Mouse (Mus musculus) B cell, adult 2 months (primary cell): ENCODE measurements around the gene Atp2a2.

Source experiments
- DNase-seq, 2 experiments: peaks; one replicate each; pipeline ENCODE4 v3.0.0; 2022

Atp2a2 gene

DNA sequence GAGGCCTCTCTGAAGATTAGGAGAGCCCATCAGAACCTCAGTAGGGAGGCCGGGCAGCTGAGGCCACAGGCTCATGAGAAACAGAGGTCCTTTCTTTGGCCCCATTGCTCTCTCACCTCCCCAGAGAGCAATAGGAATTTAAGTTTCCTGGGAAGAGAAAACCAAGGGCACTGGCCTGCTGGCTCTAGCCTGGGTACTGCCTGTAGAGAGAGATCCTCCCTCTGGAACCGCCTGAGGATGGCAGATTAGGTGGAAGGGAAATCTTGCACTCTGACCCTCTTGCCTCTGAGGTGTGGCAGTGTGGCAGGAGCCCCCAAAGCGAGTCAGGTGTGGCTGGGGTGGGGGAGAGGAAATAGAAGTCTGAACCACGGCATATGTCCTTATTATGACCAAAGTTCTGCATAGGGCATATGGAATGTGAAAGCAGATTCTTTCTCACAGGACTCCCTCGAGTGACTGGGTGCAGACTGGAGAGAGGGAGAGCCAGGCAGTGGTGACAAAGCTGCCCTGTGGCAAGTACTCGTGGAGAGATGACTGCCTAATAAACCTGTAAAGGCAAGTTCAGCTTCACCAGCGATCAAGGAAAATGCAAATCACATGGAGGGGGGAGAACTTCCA, 17.1 kb upstream of the Atp2a2 start:
- DNase-seq: no peak

DNA sequence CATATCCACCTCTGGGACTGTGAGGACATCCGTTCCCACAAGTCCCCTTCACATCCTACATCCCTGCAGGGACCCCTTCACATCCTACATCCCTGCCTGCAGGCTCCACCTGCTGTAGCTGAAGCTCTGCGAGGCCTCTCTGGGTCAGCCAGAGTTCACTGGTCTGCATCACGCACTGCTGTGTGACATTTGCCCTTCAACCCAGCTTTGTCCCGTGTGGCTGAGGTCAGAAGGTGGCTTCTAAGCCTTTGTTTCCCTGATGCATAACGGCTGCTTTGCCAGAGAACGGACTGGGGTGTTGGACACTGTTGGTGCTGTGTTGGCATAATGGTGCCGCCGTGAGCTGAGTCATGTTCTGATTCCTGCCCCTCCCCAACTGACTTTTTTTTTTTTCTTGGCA, 16.2 kb upstream of the Atp2a2 start:
- no peak for DNase-seq

DNA sequence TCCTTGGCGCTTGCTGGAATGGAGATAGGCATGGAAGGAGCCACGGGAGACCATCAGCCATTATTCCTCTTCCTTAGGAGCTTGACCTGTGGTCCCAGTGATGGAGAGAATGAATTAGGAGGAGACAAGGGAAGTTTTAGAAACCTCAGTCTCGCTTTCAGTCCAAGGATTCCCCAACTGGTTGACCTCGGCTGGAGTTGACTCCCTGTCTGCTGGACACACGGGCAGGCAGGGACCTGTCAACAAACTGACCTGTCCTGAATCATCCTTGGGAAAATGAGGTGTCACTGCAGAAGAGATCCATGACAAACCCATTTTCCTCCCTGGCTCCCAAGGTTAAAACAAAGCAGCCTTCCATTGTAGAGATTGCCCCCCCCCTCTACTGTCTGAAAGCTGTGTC, 14.9 kb upstream of the Atp2a2 start:
- DNase-seq: no peak

DNA sequence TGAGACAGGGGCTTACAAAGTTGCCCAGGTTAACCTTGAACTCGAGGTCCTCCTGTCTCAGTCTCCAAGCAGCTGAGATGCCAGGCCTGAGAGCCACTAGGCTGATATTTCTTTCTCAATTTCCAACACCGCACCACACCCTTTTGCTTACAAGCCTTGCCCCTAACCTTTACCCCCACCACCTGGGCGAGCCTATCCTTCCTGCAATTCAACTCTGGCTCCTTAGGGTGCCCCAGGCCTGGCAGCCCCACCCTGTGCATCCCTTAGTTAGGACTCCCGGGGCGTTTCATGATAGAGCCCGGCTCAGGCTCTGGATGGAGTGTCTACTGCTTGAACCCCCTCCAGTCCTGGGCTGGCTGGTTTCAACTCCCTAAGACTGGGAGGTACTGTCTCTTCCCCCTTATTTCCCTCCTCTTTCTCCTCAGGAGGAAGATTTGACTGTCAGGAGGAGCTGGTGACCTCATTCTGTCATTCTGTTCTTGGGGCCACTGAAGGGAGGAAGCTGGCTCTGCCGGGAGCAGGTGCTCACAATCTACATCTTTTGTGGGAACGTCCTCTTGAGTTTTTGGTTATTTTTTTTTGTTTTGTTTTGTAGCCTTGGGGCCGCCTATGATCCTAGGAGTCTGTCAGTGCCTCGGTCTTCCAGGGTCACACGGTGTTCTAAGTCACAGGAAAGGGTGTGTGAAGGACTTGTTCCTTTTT, 14.2 kb upstream of the Atp2a2 start:
- no peak for DNase-seq

DNA sequence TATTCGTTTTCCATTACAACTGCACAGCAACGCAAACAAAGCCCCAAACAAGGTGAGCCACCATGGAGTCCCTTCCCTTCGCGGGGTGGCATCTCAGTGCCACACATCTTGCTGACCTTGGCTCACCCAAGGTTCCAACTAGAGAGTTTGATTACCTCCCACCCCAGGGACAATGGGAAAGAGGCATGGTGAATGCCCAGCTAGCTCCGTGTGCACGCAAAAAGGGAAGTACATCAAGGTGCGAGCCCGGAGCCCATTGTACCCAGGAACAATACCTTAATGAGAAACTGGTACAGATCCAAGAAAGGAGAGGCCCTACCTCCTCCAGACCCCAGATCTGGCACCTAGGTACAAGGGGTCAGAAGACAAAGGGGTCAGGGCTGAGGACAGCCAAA, 12.1 kb upstream of the Atp2a2 start:
- peak; percentile 15 to 25 for DNase-seq

DNA sequence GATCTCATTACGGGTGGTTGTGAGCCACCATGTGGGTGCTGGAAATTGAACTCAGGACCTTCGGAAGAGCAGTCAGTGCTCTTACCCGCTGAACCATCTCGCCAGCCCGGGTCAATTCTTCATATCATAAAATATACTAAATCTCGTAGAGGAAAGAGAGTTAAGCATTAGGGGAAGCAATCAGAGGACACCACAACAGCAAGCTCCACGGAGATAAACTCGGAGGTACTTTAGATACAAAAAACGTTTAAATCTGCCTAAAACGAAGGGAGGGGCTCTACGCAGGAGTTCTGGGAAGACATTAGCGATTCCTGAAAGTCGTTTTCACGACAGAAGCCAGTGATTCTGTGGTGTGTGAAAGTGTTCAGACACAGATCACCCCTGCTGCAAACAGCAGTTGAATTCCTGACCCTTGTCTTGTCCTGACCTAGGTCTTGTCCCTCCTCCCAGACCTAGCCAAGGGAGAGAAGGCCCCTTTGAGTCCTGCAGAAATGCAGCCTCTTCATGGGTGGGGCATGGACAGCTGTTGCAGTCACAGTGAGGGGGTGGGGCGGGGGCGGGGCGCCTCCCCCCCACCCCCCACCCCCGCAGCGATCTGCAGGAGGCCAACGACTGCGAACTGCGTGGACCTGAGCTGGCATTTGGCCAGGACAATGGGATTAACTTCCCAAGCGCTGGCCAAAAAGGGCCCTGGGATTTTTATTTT, 11.5 kb upstream of the Atp2a2 start:
- no peak for DNase-seq

DNA sequence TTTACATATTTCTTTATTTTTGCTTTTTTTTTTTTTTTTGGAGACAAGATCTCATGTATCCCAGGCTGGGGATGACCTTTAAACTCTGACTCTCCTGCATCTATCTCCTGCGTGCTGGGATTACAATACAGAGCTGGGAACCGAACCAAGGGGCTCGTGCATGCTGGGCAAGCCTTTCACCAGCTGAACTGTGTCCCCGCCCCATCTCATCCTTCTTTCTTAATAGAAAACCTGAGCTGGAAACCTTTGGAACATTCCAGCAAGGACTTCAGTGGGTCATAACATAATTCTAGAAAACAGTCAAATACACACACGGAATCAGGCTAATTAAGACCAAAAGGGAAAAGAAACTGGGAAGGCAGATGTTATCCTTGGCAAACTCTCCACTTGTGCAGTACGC, 10.0 kb upstream of the Atp2a2 start:
- DNase-seq: no peak

DNA sequence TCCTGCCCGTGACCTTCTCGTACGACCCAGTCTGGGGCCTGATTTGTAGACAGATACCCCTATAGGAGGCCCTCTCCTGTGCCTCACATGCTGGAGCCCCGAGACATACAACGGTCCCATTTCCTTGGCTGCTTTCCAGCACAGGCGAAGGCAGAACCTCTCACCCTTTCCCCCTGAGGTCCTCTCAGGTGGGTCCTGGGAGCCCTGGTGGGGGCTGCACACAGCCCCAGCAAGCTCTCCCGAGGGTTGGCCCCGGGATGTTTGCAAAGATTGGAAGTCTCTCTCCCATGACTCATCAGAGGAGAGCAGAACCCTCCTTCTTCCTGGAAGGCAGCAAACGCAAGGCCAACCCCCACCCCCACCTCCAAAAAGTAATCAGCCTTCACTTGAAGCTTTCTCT, 9.4 kb upstream of the Atp2a2 start:
- DNase-seq: no peak

DNA sequence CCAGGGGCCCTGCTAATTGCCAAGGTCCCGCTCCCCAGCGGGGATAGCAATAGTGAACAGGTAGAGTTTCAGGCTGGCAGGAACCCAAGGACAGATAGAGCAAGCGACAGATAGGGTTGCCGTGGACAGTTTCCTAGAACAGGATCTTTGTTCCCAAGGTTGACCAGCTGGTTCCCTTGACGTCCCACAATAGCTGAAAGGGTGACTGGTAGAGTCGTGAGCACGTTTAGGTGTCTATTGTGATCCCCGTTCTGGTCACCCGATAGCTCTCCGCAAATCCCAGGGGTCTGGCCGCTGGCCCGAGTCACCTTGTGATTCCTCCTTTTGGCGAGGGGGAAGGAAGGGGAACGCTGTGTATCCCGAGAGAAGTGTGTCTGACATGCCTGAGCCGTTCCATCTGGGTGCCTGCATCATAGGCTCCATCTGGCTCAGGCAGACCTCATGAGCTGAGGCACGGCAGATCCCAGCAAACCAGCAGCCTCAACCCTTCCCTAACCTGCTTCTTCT, 8.7 kb upstream of the Atp2a2 start:
- DNase-seq: no peak

DNA sequence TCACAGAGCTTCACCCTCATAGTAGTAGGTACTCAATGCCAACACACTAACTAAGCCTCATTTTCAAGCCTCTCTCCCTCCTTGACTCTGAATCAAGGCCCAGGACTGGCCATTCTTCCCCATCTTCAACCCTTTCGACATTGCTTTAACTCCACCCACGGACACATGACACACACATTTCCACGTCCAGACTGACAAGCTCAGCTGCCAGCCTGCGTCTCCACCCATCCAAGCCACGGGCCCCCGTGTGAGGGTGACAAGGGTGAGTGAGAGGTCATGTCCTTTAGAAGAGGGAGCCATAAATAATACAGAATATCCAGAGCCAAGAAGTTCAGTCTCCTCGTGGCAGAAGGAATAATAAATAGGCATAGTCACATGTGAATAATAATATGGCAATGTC, 7.6 kb upstream of the Atp2a2 start:
- DNase-seq: no peak

DNA sequence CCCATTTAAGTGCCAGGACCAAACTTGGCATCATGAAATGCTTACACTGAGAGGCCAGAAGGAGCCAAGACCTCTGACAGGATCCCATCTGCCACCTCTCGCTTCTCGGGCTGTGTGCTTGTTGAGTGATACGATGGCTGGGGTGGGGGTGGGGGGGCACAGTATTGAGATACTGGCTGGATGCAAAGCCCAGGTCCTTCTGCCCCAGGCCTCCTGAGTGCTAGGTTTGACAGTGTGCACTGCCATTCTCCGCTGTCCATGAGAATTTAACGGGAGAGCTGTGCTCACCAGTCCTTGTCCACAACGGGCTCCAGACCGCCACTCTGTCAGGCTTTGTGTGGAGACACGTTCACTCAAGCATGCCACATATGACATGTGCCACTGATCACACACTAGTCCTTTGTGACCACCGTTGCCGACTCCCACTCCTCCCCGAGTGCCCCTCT, 6.9 kb upstream of the Atp2a2 start:
- DNase-seq: no peak

DNA sequence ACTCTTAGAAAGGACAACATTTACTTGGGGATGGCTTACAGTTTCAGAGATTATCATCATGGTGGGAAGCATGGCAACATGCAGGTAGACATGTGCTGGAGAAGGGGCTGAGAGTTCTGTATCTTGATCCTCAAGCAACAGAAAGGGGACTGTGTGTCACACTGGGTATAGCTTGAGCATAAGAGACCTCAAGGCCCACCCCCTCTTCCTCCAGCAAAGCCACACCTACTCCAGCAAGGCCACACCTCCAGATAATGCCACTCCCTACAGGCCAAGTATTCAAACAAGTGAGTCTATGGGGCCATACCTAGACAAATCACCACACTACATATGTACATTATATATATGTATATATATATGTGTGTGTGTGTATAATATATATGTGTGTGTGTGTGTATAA, 5.4 kb upstream of the Atp2a2 start:
- DNase-seq: no peak

DNA sequence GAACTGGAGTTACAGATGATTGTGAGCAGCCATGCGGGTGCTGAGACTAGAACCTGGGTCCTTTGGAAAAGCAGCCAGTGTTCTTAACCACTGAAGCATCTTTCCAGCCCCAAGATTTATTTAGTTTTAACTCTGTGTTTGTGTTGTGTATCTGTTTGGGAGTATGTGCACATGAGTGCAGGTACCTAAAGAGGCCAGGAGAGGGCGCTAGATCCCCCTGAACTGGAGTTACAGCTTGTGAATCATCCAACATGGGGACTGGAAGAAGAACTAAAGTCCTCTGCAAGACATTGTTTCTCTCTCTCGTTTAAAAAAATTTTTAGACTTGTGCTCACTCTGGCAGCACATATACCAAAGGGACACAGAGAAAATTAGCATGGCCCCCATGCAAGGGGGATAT, 4.4 kb upstream of the Atp2a2 start:
- DNase-seq: peak; percentile 21 to 35

DNA sequence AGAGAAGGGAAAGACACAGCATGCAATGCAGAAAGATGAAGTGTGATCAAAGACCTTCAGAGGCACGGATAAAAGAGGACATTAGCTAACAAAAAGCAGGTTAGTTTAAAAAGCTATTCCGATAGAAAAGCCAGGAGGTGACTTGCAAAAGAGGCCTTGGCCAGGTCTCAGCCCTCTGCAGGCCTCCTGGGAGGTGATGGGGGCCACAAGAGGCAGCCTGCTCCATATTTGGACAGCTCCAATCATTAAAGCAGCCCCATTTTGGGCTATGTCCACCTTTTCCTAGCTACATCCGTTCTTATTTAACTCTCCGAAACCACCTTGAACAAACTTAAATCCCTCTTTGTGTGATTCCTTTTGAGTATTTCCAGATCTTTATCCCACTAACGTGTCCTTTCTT, 3.5 kb upstream of the Atp2a2 start:
- no peak for DNase-seq

DNA sequence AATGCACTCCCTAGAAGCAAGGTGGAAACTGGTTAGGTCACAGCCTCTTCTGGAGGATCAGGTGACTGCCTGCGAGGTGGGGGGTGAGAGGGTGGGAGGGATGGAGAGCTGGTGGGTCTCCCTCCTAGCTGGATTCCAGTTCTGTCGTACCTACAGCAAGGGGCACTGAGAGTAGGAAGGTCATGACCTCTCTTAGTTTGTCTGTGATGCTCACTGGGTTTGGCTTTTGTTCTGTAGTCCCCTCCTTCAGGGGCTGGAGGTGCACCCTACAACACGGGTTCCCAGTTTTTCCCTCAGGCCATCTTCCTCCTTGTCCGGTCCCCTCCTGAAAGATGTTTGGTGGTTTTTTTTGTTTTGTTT, 1.7 kb upstream of the Atp2a2 start:
- DNase-seq: no peak

DNA sequence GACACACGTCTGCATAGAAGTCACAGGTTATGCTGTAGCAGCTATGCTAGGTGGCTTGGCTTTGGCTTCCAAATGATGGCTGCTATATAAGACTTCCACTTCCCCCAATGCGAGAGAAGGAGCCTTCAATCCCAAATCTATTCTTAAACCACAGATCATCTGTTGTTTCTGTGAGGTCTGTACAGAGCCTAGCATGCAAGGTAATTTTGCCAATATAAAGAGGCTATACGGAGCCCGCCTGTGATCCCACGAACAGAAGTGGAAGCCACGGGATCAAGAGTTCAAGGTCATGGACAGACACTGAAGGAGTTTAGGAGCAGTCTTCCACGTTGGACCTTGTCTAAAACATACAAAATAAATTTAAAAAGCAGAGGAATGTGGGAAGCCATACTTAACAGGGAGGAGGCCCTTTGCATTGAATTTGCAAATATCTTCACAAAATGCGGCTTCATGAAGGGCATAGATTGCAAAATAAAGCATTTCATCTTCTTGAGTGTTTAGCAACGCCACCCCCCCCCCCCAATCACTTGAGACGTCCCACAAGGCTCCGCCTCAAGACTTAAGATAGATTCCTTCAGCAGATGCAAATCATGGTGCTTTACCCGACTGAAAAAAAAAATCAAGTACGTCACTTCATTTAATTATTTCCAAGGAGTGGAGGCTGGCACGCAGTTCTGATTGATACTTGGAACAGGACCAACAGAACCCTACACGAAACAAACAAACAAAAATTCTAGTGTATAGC, 1.2 kb upstream of the Atp2a2 start:
- peak; percentile 6 to 7 for DNase-seq

DNA sequence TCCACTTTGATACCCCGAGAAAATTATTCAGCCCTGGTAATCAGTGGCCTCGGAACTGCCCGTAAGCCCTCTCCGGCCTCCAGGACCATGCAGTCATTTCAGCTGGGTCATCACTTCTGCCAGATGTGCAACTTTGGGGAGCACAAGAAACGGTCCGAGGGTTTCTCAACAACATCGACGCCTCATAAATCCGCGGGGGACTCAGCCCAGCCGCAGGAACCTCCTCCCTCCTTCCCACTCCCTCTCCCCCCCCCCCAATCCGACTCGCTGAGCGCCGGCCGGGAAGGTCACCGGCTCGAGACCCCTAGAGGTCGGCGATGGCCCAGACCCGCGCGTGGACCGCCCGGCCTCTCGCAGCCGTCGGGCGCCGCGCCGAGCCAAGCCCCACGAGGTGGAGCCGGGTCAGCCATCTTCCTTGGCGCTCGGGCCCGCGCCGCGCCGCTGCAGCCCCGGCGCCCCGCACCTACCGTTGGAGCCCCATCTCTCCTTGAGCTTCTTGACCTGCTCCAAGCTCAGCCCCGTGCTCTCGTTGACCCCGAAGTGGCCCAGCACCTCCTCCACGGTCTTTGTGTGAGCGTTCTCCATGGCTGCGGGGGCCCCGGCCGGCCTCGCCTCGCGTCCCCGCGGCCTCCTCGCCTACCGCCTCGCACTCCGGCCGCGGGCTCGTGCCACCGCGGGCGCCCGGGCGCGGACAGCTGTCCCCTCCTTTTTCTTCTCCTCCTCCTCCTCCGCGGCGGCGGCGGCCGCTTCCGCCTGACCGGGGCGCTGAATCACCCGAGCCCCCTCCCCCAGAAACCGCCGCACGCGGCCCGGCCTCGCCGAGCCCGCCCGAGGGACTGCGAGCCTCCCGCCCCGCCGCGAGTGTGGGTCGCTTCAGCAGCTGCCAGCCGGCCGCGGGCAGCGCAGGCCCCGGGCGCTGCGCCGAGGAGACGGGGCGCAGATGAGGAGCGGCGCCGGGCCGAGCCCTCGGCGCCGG, 636 bp downstream of the Atp2a2 start:
- DNase-seq: peak; percentile 60 to 67

DNA sequence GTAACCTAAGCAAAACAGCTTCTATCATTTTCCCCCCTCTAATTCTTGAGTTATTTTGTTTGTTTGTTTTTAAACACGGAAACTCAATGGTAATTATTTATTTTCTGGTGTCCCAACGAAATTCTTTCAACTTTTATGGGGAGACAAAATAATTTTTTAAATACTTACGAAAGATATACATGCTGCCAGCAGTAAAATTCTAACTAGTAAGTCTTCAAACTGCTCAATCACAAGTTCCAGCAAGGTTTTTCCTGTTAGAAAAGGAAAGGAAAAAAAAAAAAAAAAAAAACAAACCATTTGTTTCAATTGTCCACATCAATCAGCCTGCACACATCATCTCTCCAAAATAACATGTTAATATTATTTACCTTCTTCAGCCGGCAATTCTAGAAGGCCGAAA, 1.5 kb downstream of the Atp2a2 start:
- no peak for DNase-seq

DNA sequence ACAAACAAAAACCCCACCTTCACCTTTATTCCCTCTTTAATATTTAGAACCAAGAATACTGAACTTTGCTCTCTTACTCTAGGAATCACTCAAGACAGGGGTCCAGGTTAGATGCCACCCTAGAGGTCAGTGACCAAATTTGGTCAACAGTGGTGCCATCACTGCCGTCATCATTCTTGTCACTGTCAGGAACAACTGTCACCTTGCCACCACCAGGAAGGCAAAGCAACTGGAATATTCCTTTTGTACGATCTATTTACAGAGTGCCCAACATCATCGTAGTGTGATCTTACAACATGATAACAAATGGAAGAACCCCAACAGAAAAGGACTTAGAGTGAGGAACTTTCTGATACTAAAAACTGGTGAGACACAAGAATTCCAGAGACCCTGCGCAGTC, 1.9 kb downstream of the Atp2a2 start:
- no peak for DNase-seq

DNA sequence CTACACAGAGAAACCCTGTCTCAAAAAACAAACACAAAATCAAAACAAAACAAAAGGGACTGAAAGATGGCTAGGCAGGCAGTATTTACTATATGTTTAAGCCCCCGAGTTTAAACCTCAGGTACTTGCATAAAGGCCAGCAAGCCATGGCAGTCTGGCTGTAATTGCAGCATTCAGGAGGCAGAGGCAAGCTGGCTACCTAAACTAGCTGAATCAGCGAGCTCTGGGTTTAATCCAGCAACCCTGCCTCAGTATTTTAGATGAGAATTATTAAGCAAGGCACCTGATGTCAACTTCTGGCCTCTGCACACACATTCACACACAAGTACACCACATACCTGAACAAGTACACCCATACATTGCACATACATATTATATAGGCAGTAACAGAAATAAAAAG, 4.0 kb downstream of the Atp2a2 start:
- DNase-seq: no peak

DNA sequence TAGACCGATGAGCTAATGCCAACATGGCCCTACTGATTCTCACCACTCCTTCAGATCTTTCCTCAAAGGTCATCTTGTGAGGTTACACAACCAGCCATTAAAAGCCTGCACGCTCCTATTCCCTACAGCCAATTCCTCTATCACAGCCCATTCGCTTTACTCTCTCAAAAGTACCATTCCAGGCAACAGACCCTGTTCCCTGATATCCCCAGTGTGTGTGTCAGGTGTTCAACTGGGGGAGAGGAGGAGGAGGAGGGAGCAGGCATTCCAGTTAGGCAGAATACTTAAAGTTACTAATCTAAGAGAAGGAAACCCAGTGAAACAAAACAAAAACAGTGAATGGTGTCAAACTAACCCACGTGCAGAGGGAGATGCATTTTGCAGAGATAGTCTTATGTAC, 5.0 kb downstream of the Atp2a2 start:
- DNase-seq: no peak

DNA sequence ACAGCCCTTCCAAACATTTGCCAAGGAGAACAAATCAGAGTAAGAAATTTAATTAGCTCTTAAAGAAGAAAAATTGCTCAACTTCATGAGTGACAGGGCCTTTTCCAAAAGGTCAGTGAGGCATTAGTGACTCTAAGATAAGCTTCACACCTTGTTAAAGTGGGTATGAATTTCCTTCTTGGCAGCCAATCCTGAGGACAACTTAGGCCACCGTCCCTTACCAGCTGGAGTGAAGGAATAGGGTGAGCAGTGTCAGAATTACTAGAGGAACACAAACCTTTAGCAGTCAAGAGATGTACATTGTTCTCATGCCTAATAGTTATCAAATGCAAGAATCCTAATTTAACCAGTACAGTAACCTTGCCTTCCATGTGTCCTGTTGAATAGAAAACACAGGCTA, 7.6 kb downstream of the Atp2a2 start:
- no peak for DNase-seq
